Mouse (Mus musculus): ENCODE results near the gene Pdgfb. TPM values are rescaled to one million over a fixed set of nuclear protein-coding genes. Genes with fewer than 3 reads are reported as not detected.

The Pdgfb gene
- total RNA-seq (2014; fragmentation: Nextera tagmentation) (0.30 TPM in 1 of 2 replicates, not detected in the other), total RNA-seq (2017) (0.13 and 0.26 TPM in 2 replicates)

GRCm38 (mm10) chr15:80014321-80015210 is at the start of gene Pdgfb:
Pdgfb (minus strand) TSS chr15:80014977.
- ATAC-seq (replicated peaks; ENCODE audit: poor library complexity, severe bottlenecking) = peak; percentile 47; the same call in 1 of the 2 replicates

- no peak for ATAC-seq (replicated peaks; ENCODE audit: poor library complexity, severe bottlenecking)
Observed at GRCm38 (mm10) chr15:80062821-80063220, 48.0 kb upstream of the Pdgfb start.

GRCm38 (mm10) chr15:80062339-80062738 is 47.6 kb upstream of the Pdgfb start:
- ATAC-seq (replicated peaks; ENCODE audit: poor library complexity, severe bottlenecking) = no peak

- no peak for ATAC-seq (replicated peaks; ENCODE audit: poor library complexity, severe bottlenecking)
Observed at GRCm38 (mm10) chr15:80061071-80061550, 46.3 kb upstream of the Pdgfb start.

GRCm38 (mm10) chr15:80060356-80061070 is 45.7 kb upstream of the Pdgfb start:
- ATAC-seq (replicated peaks; ENCODE audit: poor library complexity, severe bottlenecking) = no peak

GRCm38 (mm10) chr15:80059606-80060005 is 44.8 kb upstream of the Pdgfb start:
- no peak for ATAC-seq (replicated peaks; ENCODE audit: poor library complexity, severe bottlenecking)

- no peak for ATAC-seq (replicated peaks; ENCODE audit: poor library complexity, severe bottlenecking)
Observed at GRCm38 (mm10) chr15:80058151-80058550, 43.4 kb upstream of the Pdgfb start.

- ATAC-seq (replicated peaks; ENCODE audit: poor library complexity, severe bottlenecking) = peak; percentile 37; the same call in 1 of the 2 replicates
Observed at GRCm38 (mm10) chr15:80054034-80054710, 39.4 kb upstream of the Pdgfb start.

GRCm38 (mm10) chr15:80053381-80054033 is 38.7 kb upstream of the Pdgfb start:
- ATAC-seq (replicated peaks; ENCODE audit: poor library complexity, severe bottlenecking) = no peak

GRCm38 (mm10) chr15:80051782-80052181 is 37.0 kb upstream of the Pdgfb start:
- ATAC-seq (replicated peaks; ENCODE audit: poor library complexity, severe bottlenecking) = no peak

- ATAC-seq (replicated peaks; ENCODE audit: poor library complexity, severe bottlenecking) = no peak
Observed at GRCm38 (mm10) chr15:80051092-80051761, 36.5 kb upstream of the Pdgfb start.

GRCm38 (mm10) chr15:80050093-80050492 is 35.3 kb upstream of the Pdgfb start:
- ATAC-seq (replicated peaks; ENCODE audit: poor library complexity, severe bottlenecking) = no peak

- ATAC-seq (replicated peaks; ENCODE audit: poor library complexity, severe bottlenecking) = no peak
Observed at GRCm38 (mm10) chr15:80047973-80048372, 33.2 kb upstream of the Pdgfb start.

- ATAC-seq (replicated peaks; ENCODE audit: poor library complexity, severe bottlenecking) = no peak
Observed at GRCm38 (mm10) chr15:80047242-80047641, 32.5 kb upstream of the Pdgfb start.

GRCm38 (mm10) chr15:80045749-80046148 is 31.0 kb upstream of the Pdgfb start:
- ATAC-seq (replicated peaks; ENCODE audit: poor library complexity, severe bottlenecking) = no peak

GRCm38 (mm10) chr15:80044249-80044648 is 29.5 kb upstream of the Pdgfb start:
- ATAC-seq (replicated peaks; ENCODE audit: poor library complexity, severe bottlenecking) = no peak

GRCm38 (mm10) chr15:80042152-80042551 is 27.4 kb upstream of the Pdgfb start:
- peak; percentile 20; the same call in 1 of the 2 replicates for ATAC-seq (replicated peaks; ENCODE audit: poor library complexity, severe bottlenecking)

GRCm38 (mm10) chr15:80038110-80038391 is 23.3 kb upstream of the Pdgfb start:
- ATAC-seq (replicated peaks; ENCODE audit: poor library complexity, severe bottlenecking) = no peak

- no peak for ATAC-seq (replicated peaks; ENCODE audit: poor library complexity, severe bottlenecking)
Observed at GRCm38 (mm10) chr15:80037255-80038109, 22.7 kb upstream of the Pdgfb start.

Measured in granulocyte monocyte progenitor cell, adult 5-6 weeks (primary cell).